Mouse (Mus musculus): Measurements from ENCODE around the gene Tmem239.

- no peak for TF ChIP-seq GATA1 (IDR thresholded peaks at IDR 0.05; ENCODE audit: low read length)
- no peak for TF ChIP-seq TAL1 (IDR thresholded peaks at IDR 0.05; ENCODE audit: low read length)
These were observed at the start of gene Tmem239 for GRCm38 (mm10) chr2:130406178-130406577.

Measured in erythroblast, embryonic 14.5 days (primary cell).